Mouse (Mus musculus) megakaryocyte, embryonic 14.5 days (primary cell): ENCODE measurements around the gene Hormad1.

Source experiments
- FLI1 ChIP-seq: IDR thresholded peaks from 2 replicates; pipeline ENCODE4 v1.6.1; 2012; ENCODE audit warnings: low read length, inconsistent platforms, mixed read lengths
- GATA1 ChIP-seq: IDR thresholded peaks from 3 replicates; pipeline ENCODE4 v1.6.1; 2012; ENCODE audit warnings: mixed read lengths, low read length, inconsistent platforms, borderline replicate concordance

DNA sequence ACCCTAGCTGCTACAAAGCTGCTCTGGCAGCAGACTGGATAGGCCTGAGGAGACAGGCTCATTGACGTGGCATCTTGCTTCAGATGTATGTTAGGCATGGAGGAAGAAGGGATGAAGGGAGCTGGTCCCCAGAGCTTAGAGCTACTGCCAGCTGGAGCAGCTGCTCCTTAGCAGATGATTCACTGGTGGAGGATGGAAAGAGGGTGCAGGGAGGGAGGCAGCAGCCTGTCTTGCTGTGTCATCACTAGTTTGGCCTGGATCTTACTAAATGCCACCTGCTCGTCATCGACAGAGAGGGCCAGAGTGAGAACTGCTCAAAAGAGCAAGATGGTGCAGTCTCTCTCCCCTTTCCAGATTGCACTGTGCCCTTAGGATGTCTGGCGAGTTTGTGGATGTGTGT, 70.3 kb downstream of the Hormad1 start:
- TF ChIP-seq GATA1 (no peak), FLI1 (no peak)
